Mouse (Mus musculus) lung, postnatal 0 days (tissue): Measurements from ENCODE around the gene Ankar. TPM values are rescaled to one million over a fixed set of nuclear protein-coding genes. Genes with fewer than 3 reads are reported as not detected.

Experiments used
- ATAC-seq: fragments of 200-750 bp; cut with Nextera tagmentation; 2 replicates; pipeline ENCODE4 v1.8.0; 2017; ENCODE audit warnings: moderate library complexity
- DNase-seq: peaks from one replicate; pipeline ENCODE4 v3.0.0-alpha.2; 2016; ENCODE audit warnings: low spot score
- H3K27ac ChIP-seq: fragments of 300-500 bp; sonication (generic); 2 replicates; pipeline ENCODE4 v1.5.1; 2014; ENCODE audit warnings: antibody characterized with exemption, mild to moderate bottlenecking, low read length, mixed read lengths
- H3K27me3 ChIP-seq: fragments of 300-500 bp; sonication (generic); replicated peaks from 2 replicates; pipeline ENCODE4 v1.6.1; 2014; ENCODE audit warnings: low read length, mixed read lengths; ENCODE audit not compliant: insufficient read depth
- H3K36me3 ChIP-seq: fragments of 300-500 bp; sonication (generic); 2 replicates; pipeline ENCODE4 v1.6.1; 2014; ENCODE audit warnings: low read length, mixed read lengths; ENCODE audit not compliant: insufficient read depth
- H3K4me1 ChIP-seq: fragments of 300-500 bp; sonication (generic); 2 replicates; pipeline ENCODE4 v1.6.1; 2014; ENCODE audit warnings: antibody characterized with exemption, low read depth, low read length, mixed read lengths; ENCODE audit not compliant: insufficient read depth
- H3K4me2 ChIP-seq: fragments of 300-500 bp; sonication (generic); replicated peaks from 2 replicates; pipeline ENCODE4 v1.6.1; 2014; ENCODE audit warnings: low read depth, mild to moderate bottlenecking, low read length, moderate library complexity, mixed read lengths
- H3K4me3 ChIP-seq: fragments of 300-500 bp; sonication (generic); 2 replicates; pipeline ENCODE4 v1.5.1; 2014; ENCODE audit warnings: low read depth, low read length
- H3K9ac ChIP-seq: fragments of 300-500 bp; sonication (generic); replicated peaks from 2 replicates; pipeline ENCODE4 v1.6.1; 2014; ENCODE audit warnings: low read depth, mild to moderate bottlenecking
- H3K9me3 ChIP-seq: fragments of 300-500 bp; sonication (generic); 2 replicates; pipeline ENCODE4 v1.6.1; 2016; ENCODE audit warnings: low read length, mixed read lengths
- CTCF ChIP-seq: IDR thresholded peaks from 2 replicates; pipeline ENCODE4 v1.5.1; 2016; ENCODE audit warnings: antibody characterized with exemption, mild to moderate bottlenecking
- EP300 ChIP-seq: IDR thresholded peaks from 2 replicates; pipeline ENCODE4 v1.6.1; 2016; ENCODE audit warnings: antibody characterized with exemption, mild to moderate bottlenecking, control low read depth
- WGBS: fragments of 180-500 bp; shearing (Covaris S2); extraction: QIAGEN DNeasy Blood & Tissue Kit; methylation state at CpG from one replicate; pipeline ENCODE4 v1.1.7; 2014; 5-methylcytosine and 5-hydroxymethylcytosine counted together
- polyA plus RNA-seq: library from polyadenylated mRNA; unstranded; fragments of >200 nt; fragmentation: Nextera tagmentation; extraction: Ambion mirVana; gene quantifications from 2 replicates; pipeline ENCODE4 v1.2.1, GENCODE M21; 2015

The Ankar gene
- polyA plus RNA-seq, 1 experiment from 2014 or later: not detected

DNA sequence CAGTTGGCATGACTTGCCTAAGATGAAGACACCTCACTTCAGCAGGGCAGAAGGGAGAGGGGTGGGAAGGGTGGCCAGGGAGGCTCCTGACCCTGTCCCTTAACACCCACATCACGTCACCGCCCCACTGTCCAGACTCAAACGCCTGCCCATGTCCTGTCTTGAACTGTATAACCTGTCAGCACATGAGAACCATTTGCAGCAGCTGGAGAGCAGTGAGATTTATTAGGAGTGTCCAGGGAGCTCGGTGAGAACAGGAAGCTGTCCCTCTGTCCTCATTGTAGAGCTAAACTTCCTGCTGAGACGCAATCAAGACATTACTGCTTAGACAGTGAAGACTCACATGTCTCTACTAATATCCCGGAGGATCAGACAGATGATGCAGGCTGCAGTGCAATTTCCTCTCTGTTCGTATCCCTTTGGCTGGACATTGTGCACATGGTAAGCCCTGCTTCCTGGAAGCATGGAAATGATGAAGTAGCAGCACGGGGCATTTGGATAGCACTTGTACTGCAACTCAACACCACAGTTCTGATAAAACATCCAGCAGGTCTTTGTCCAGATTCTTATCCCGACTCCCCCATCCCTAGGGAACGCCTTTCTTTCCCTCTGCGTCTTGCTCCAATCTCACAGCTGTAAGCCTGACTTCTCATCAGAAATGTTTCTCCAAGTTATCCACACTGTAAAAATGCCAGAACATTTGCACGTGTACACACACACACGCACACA is 36.2 kb upstream of the Ankar start:
- Histone ChIP-seq H3K9me3 (no peaks in the 10 kb centered on the region), H3K9ac (no peak overlapping the region), H3K36me3 (no peaks in the 10 kb centered on the region), H3K4me3 (no peak overlapping the region), H3K4me2 (no peak overlapping the region), H3K4me1 (no peaks in the 10 kb centered on the region), H3K27me3 (no peaks in the 10 kb centered on the region), H3K27ac (no peak overlapping the region)
- 26% methylated on average over 13 of the region's 13 CpGs for WGBS
- TF ChIP-seq CTCF: no peak
- TF ChIP-seq EP300: no peak
- ATAC-seq (peak; percentile 73), DNase-seq (peak; percentile 40)

DNA sequence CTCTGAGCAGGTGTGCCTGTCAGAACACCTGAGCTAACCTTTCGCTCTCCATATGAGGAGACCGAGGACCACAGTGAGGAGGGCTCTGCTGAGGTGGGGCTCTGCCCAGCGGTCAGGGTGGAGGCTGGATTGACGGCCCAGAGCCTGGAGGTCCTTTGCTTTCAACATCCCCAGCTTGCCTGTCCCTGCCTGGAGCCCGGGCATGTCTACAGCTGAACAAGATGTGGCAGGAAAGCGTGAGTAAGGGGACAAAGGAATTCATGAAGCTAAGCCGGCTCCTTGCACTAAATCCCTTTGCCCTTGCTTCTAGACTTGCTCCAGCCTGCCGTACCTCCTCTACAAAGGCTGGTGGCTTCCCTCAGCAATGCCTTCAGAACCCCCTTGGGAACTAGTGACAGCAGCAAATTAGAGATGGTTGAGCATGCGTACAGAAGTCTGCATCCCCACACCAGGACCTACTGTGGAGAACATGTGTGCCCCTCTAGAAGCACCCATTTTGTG is 32.9 kb upstream of the Ankar start:
- DNase-seq: no peak
- H3K4me2 ChIP-seq: no peak overlapping the region
- no peaks in the 10 kb centered on the region for H3K36me3 ChIP-seq
- no peak for ATAC-seq
- TF ChIP-seq CTCF: no peak
- no peak for TF ChIP-seq EP300
- H3K4me1 ChIP-seq: no peaks in the 10 kb centered on the region
- H3K9ac ChIP-seq: no peak overlapping the region
- H3K27ac ChIP-seq: no peak overlapping the region
- no peaks in the 10 kb centered on the region for H3K27me3 ChIP-seq
- no peak overlapping the region for H3K4me3 ChIP-seq
- 85% methylated on average over 9 of the region's 9 CpGs for WGBS
- no peaks in the 10 kb centered on the region for H3K9me3 ChIP-seq

DNA sequence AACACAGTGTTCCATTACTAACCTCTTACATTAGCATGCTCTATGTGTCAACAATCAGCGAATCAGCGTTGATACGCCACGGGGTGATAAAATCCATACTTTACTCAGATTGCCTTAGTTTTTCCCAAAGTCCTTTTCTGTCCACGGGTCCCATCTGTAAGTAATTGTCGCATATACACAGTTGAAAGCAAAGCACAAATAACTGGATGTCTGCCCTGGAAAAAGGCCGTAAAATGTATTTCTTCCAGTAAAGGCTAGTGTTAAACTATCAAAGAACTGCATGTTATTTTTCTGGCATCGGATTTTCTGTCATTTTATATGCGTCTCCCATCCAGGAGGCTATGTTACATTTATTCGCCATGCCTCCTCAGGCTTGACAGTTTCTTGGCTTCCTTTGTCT is 29.7 kb upstream of the Ankar start:
- 73% methylated on average over 10 of the region's 10 CpGs for WGBS
- ATAC-seq (no peak), DNase-seq (no peak)
- H3K9me3 ChIP-seq: no peaks in the 10 kb centered on the region
- no peak overlapping the region for H3K4me2 ChIP-seq
- H3K9ac ChIP-seq: no peak overlapping the region
- no peaks in the 10 kb centered on the region for H3K27me3 ChIP-seq
- H3K36me3 ChIP-seq: no peaks in the 10 kb centered on the region
- no peak overlapping the region for H3K4me3 ChIP-seq
- TF ChIP-seq CTCF (no peak), EP300 (no peak)
- H3K4me1 ChIP-seq: no peaks in the 10 kb centered on the region
- H3K27ac ChIP-seq: no peak overlapping the region

DNA sequence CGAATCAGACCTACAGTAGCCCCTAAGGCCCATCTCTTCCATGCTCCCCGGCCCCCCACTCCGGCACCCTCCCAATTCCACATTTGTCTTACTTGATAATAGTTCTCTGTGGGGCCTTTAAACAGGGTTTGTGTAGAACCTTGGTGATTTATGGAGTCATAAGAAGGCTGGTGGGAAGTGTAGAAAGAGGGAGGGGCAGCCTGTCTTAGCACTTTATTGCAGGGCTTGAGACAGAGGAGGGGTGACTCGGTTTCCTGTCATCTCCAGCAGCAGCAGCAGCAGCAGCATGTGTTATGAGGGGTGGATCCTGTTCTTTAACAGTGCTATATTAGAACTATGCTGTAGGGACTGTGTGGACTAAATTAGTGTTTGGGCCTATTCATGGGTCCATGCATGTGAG is 28.4 kb upstream of the Ankar start:
- no peaks in the 10 kb centered on the region for H3K4me1 ChIP-seq
- TF ChIP-seq EP300: no peak
- no peak for TF ChIP-seq CTCF
- no peak overlapping the region for H3K9ac ChIP-seq
- H3K27ac ChIP-seq: no peak overlapping the region
- no peaks in the 10 kb centered on the region for H3K36me3 ChIP-seq
- H3K4me3 ChIP-seq: no peak overlapping the region
- 75% methylated on average over 4 of the region's 4 CpGs for WGBS
- no peaks in the 10 kb centered on the region for H3K9me3 ChIP-seq
- H3K27me3 ChIP-seq: no peaks in the 10 kb centered on the region
- no peak for DNase-seq
- no peak overlapping the region for H3K4me2 ChIP-seq
- ATAC-seq: no peak

DNA sequence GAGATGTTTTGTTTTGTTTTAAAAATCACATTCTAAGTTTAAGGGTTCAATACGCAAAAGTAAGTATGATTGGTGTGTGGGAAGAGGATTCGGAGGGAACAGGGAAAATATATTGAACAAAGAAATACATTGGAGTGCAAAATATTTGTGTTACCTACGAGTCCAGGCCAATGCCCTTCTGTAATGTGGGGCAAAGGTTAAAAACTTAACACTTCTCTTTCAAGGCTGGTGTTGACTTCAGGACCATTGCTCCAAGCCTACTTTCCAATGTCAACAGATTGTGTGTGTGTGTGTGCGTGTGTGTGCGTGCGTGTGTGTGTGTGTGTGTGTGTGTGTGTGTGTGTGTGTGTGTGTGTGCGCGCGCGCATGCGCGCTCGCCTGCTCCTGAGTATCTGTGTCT is 25.6 kb upstream of the Ankar start:
- no peak overlapping the region for H3K4me3 ChIP-seq
- no peak overlapping the region for H3K4me2 ChIP-seq
- ATAC-seq (no peak), DNase-seq (no peak)
- no peak overlapping the region for H3K9ac ChIP-seq
- H3K27me3 ChIP-seq: no peaks in the 10 kb centered on the region
- TF ChIP-seq CTCF: no peak
- no peak for TF ChIP-seq EP300
- no peak overlapping the region for H3K27ac ChIP-seq
- 91% methylated on average over 13 of the region's 13 CpGs for WGBS
- no peaks in the 10 kb centered on the region for H3K9me3 ChIP-seq
- no peaks in the 10 kb centered on the region for H3K36me3 ChIP-seq
- no peaks in the 10 kb centered on the region for H3K4me1 ChIP-seq

DNA sequence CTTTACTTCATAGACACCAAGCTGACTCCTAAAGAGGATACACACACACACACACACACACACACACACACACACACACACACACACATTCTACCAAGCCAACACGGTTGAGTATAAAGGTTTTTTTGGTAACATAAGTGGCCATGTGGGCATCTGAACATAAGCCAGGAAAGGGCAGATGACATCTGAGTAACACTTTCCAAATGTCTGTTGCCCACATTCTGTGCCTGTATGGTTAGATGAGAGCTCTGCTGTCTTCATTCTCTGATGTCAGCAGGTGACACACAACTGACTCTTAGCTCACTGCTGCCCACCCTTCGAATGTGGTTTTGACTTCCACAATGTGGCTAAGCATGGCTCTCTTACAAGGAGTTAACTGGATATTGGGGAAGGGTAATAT is 24.0 kb upstream of the Ankar start:
- ATAC-seq (no peak), DNase-seq (no peak)
- no peak overlapping the region for H3K27ac ChIP-seq

More for the DNA sequence above, 24.0 kb upstream of the Ankar start:
- TF ChIP-seq EP300: no peak
- TF ChIP-seq CTCF: no peak
- no peaks in the 10 kb centered on the region for H3K9me3 ChIP-seq
- WGBS: 80% methylated on average over 2 of the region's 2 CpGs
- H3K9ac ChIP-seq: no peak overlapping the region
- no peaks in the 10 kb centered on the region for H3K36me3 ChIP-seq
- no peaks in the 10 kb centered on the region for H3K27me3 ChIP-seq
- no peak overlapping the region for H3K4me3 ChIP-seq
- H3K4me1 ChIP-seq: no peaks in the 10 kb centered on the region
- H3K4me2 ChIP-seq: no peak overlapping the region
